Mouse (Mus musculus): ENCODE data around the gene Scmh1. TPM values are rescaled to one million over a fixed set of nuclear protein-coding genes. Genes with fewer than 3 reads are reported as not detected.

The Scmh1 gene
- polyA plus RNA-seq, 1 experiment from 2014 or later = 106 TPM

DNA sequence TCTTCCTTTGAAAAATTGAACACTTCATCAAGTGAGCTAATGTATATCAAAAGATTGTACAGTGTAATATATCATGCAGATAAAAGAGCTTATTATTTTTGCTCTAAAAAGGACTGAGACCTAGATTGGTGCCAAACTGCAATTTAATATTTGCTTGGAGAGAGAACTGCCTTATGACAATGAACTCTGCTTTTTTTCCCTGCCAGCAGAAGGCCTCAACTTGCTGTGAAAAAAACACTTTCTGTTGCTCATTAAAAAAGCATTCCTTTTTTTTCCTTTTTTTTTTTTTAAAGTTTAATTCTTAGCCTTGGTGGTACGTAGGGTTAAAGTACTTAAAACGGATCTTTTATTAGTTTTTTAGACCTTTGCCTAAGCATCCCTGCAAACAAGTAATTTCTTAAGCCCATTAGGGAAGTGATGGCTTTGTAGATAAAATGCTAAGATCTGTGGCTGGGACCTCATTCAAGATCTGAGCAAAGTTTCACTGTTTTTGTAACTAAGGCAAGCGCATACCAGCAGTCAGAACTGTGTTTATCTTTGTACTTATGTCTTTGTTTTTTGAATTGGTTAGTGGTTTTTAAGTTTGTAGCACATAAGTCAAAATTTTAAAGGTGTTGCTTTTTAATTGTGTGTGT is 1.7 kb downstream of the Scmh1 start:
- WGBS = 46% methylated on average over 3 of the region's 3 CpGs
- Histone ChIP-seq H3K4me3 (peak overlapping the region; percentile 85), H3K27me3 (replicated peaks) (no peaks in the 10 kb centered on the region), H3K27ac (0 out of 2 replicates have a peak overlapping the region, but pooled peaks have one; percentile 15), H3K36me3 (replicated peaks) (no peaks in the 10 kb centered on the region), H3K4me1 (peaks cover 22% of the 10 kb centered on the region), H3K4me2 (peak overlapping the region; percentile 54), H3K9ac (peak overlapping the region; percentile 96), H3K9me3 (no peaks in the 10 kb centered on the region)
- no peak for ATAC-seq (replicated peaks)

DNA sequence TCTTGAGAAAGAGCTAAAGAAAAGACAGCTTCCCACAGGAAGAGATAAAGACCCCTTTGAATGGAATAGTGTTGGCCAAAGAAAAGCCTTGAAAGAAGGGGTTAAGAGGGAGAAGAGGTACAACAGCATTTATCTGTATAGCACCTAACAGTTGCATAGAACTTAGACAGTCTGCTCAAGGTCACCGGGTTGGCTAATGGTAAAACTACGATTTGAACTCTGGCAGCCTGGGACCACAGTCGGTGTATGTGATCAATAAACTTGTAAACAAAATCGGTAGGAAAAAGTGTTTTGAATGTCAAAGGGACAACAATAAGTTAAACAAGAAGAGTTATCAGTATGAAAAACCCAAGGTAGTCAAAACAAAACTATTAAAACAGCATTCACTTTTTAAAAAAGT is 13.0 kb downstream of the Scmh1 start:
- WGBS = 82% methylated on average over 4 of the region's 4 CpGs
- Histone ChIP-seq H3K4me3 (no peak overlapping the region), H3K27me3 (replicated peaks) (no peaks in the 10 kb centered on the region), H3K4me2 (no peak overlapping the region), H3K9ac (no peak overlapping the region), H3K4me1 (peaks cover 5% of the 10 kb centered on the region; the same call in 1 of the 2 replicates), H3K9me3 (no peaks in the 10 kb centered on the region), H3K36me3 (replicated peaks) (no peaks in the 10 kb centered on the region), H3K27ac (no peak overlapping the region)
- ATAC-seq (replicated peaks) = no peak

DNA sequence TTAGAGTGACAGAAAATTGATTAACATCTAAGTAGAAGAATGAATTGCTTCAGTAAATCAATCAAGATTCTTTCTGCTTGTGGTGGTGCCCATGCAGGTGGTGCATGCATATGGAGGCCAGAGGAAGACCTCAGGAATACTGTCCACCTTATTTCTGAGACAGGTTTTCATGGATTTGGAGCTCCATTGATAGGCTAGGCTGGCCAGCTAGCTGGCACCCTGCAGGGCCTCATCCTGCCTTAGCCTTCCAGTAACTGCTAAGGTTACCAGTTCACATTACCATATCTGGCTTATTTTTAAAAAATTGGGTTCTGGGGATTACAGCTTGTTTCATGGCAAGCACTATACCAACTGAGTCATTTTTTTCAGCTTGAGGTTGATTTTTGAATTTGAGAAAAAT is 15.1 kb downstream of the Scmh1 start:
- Histone ChIP-seq H3K4me3 (no peak overlapping the region), H3K4me1 (peaks cover 5% of the 10 kb centered on the region; the same call in 1 of the 2 replicates), H3K27ac (no peak overlapping the region), H3K9ac (no peak overlapping the region), H3K36me3 (replicated peaks) (no peaks in the 10 kb centered on the region), H3K9me3 (no peaks in the 10 kb centered on the region), H3K4me2 (no peak overlapping the region), H3K27me3 (replicated peaks) (no peaks in the 10 kb centered on the region)
- no peak for ATAC-seq (replicated peaks)

- Histone ChIP-seq H3K4me1 (peaks cover 5% of the 10 kb centered on the region; the same call in 1 of the 2 replicates), H3K9me3 (no peaks in the 10 kb centered on the region), H3K27ac (no peak overlapping the region), H3K9ac (no peak overlapping the region), H3K36me3 (replicated peaks) (no peaks in the 10 kb centered on the region), H3K27me3 (replicated peaks) (no peaks in the 10 kb centered on the region), H3K4me3 (no peak overlapping the region), H3K4me2 (no peak overlapping the region)
- no peak for ATAC-seq (replicated peaks)
These were observed 15.6 kb downstream of the Scmh1 start for GRCm38 (mm10) chr4:120420685-120421084.

- H3K9ac ChIP-seq = no peak overlapping the region
- no peak overlapping the region for H3K27ac ChIP-seq
- H3K4me3 ChIP-seq = no peak overlapping the region
- no peaks in the 10 kb centered on the region for H3K27me3 ChIP-seq (replicated peaks)
- H3K36me3 ChIP-seq (replicated peaks) = no peaks in the 10 kb centered on the region
- H3K9me3 ChIP-seq = no peaks in the 10 kb centered on the region
- no peak for ATAC-seq (replicated peaks)
- H3K4me2 ChIP-seq = no peak overlapping the region
- H3K4me1 ChIP-seq = 0 out of 2 replicates have a peak, but pooled peaks cover 2% of the 10 kb centered on the region
These were observed 25.5 kb downstream of the Scmh1 start for GRCm38 (mm10) chr4:120430601-120431000.

GRCm38 (mm10) chr4:120432599-120433373 is 27.7 kb downstream of the Scmh1 start:
- Histone ChIP-seq H3K4me1 (0 out of 2 replicates have a peak, but pooled peaks cover 2% of the 10 kb centered on the region), H3K9ac (no peak overlapping the region), H3K27ac (no peak overlapping the region), H3K27me3 (replicated peaks) (no peaks in the 10 kb centered on the region), H3K4me2 (no peak overlapping the region), H3K9me3 (no peaks in the 10 kb centered on the region), H3K4me3 (no peak overlapping the region), H3K36me3 (replicated peaks) (no peaks in the 10 kb centered on the region)
- no peak for ATAC-seq (replicated peaks)
- 59% methylated on average over 11 of the region's 11 CpGs for WGBS

DNA sequence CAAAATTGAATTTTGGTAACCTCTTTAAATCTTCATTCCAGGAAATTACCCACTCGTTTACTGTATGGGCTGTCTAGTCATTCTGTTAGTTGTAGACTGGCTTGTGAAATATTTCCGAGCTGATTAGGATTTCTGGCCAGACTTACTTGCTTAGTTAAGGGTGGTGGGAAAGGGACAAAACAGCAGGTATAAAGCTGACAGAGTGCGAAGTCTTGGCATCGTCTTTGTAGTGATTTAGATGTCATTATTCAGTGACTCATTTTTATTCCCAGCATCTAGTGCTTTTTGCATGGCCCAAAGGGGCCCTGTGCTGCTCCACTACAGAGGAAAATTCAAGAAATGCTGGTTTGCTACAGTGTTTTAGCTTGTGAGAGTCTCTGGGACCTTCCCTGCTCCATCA is 56.7 kb downstream of the Scmh1 start:
- WGBS = 78% methylated on average over 4 of the region's 4 CpGs
- H3K4me1 ChIP-seq = no peaks in the 10 kb centered on the region
- H3K36me3 ChIP-seq (replicated peaks) = 0 out of 2 replicates have a peak, but pooled peaks cover 2% of the 10 kb centered on the region
- no peaks in the 10 kb centered on the region for H3K27me3 ChIP-seq (replicated peaks)
- no peak overlapping the region for H3K9ac ChIP-seq
- no peak overlapping the region for H3K4me2 ChIP-seq
- H3K4me3 ChIP-seq = no peak overlapping the region
- H3K27ac ChIP-seq = no peak overlapping the region
- no peaks in the 10 kb centered on the region for H3K9me3 ChIP-seq
- no peak for ATAC-seq (replicated peaks)

DNA sequence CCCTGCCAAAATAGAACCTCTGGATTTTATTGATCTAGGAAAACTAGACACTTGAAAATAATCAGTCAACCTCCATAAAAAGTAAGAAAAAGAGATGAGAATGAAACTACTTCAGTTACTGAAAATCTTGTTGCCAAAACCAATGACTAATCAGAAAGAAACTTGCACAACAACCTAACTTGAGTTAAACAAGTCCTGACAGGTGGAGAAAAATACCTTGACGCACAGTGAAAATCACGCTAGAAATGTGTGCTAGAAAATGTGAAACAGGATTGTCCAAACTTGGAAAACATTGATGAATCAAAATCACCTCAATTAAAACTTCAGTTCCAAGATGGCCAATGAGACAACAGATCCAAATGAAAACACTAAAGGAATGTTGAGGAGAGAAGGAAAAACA is 67.9 kb downstream of the Scmh1 start:
- H3K4me2 ChIP-seq = no peak overlapping the region
- ATAC-seq (replicated peaks) = no peak
- no peaks in the 10 kb centered on the region for H3K27me3 ChIP-seq (replicated peaks)
- no peak overlapping the region for H3K4me3 ChIP-seq
- no peak overlapping the region for H3K9ac ChIP-seq
- no peaks in the 10 kb centered on the region for H3K4me1 ChIP-seq
- H3K9me3 ChIP-seq = no peaks in the 10 kb centered on the region
- no peak overlapping the region for H3K27ac ChIP-seq
- 97% methylated on average over 2 of the region's 2 CpGs for WGBS
- H3K36me3 ChIP-seq (replicated peaks) = 0 out of 2 replicates have a peak, but pooled peaks cover 21% of the 10 kb centered on the region

DNA sequence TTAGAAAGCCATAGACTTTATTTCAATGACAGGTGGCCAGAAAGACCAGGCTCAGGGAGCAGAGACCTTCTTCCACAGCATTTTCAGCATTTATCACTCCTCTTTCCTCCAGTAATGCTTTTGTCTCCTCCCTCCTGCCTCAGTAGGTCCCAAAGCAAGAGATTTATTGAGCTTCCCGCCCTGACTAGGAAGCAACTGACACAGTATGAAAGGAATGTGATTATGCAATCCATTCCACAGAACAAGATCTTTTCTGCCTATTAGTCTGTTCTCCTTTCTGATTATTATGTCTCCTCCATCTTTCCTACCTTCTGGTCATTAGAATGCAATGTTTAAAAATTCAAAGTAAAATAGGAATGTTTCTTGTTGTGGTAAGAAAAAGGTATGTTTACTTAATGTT is 82.6 kb downstream of the Scmh1 start:
- no peak overlapping the region for H3K4me3 ChIP-seq
- H3K4me2 ChIP-seq = no peak overlapping the region
- no peak overlapping the region for H3K9ac ChIP-seq
- ATAC-seq (replicated peaks) = no peak
- 56% methylated on average over 1 of the region's 1 CpGs for WGBS
- H3K27ac ChIP-seq = no peak overlapping the region
- H3K36me3 ChIP-seq (replicated peaks) = peaks cover 6% of the 10 kb centered on the region; the same call in 1 of the 2 replicates
- H3K27me3 ChIP-seq (replicated peaks) = no peaks in the 10 kb centered on the region
- no peaks in the 10 kb centered on the region for H3K4me1 ChIP-seq
- H3K9me3 ChIP-seq = no peaks in the 10 kb centered on the region

GRCm38 (mm10) chr4:120506955-120507354 is 101.9 kb downstream of the Scmh1 start:
- 91% methylated on average over 1 of the region's 1 CpGs for WGBS
- Histone ChIP-seq H3K9ac (no peak overlapping the region), H3K27ac (no peak overlapping the region), H3K4me2 (no peak overlapping the region), H3K4me1 (no peaks in the 10 kb centered on the region), H3K4me3 (no peak overlapping the region), H3K9me3 (peaks cover 4% of the 10 kb centered on the region; the same call in 1 of the 2 replicates), H3K27me3 (replicated peaks) (no peaks in the 10 kb centered on the region), H3K36me3 (replicated peaks) (peaks cover 15% of the 10 kb centered on the region; the same call in 1 of the 2 replicates)
- no peak for ATAC-seq (replicated peaks)

- Histone ChIP-seq H3K9ac (no peak overlapping the region), H3K36me3 (replicated peaks) (peaks cover 23% of the 10 kb centered on the region), H3K4me2 (no peak overlapping the region), H3K27ac (no peak overlapping the region), H3K4me1 (no peaks in the 10 kb centered on the region), H3K4me3 (no peak overlapping the region), H3K27me3 (replicated peaks) (no peaks in the 10 kb centered on the region), H3K9me3 (peaks cover 4% of the 10 kb centered on the region; the same call in 1 of the 2 replicates)
- WGBS = 98% methylated on average over 4 of the region's 4 CpGs
- ATAC-seq (replicated peaks) = no peak
These were observed 106.1 kb downstream of the Scmh1 start for GRCm38 (mm10) chr4:120511203-120511602.

DNA sequence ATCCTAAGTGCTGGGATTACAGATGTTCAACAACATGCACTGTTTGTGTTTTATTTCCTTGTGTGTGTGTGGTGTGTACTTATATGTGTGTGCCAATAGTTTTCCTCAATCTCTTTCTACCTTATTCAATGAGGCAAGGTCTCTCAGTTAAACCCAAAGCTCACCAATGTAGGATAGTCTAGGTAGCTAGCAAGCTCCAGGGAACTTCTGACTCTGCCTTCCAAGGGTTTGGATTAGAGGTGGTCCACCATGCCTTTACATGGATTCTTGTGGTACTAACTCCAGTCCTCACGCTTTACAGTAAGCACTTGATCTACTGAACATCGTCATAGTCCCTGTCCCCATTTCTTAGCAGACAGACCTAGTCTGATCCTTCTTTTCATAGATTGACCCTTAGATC is 109.3 kb downstream of the Scmh1 start:
- H3K9ac ChIP-seq = no peak overlapping the region

More for the DNA sequence above, 109.3 kb downstream of the Scmh1 start:
- H3K9me3 ChIP-seq = no peaks in the 10 kb centered on the region; the same call in 1 of the 2 replicates
- ATAC-seq (replicated peaks) = no peak
- WGBS = 98% methylated on average over 2 of the region's 2 CpGs
- no peak overlapping the region for H3K4me2 ChIP-seq
- no peak overlapping the region for H3K27ac ChIP-seq
- peaks cover 21% of the 10 kb centered on the region for H3K36me3 ChIP-seq (replicated peaks)
- H3K4me1 ChIP-seq = no peaks in the 10 kb centered on the region
- H3K4me3 ChIP-seq = no peak overlapping the region
- H3K27me3 ChIP-seq (replicated peaks) = no peaks in the 10 kb centered on the region

Measured in midbrain, embryonic 15.5 days (tissue).